Mouse (Mus musculus): ENCODE measurements around the gene Spg21. TPM values are rescaled to one million over a fixed set of nuclear protein-coding genes. Genes with fewer than 3 reads are reported as not detected.

Gene Spg21
- polyA plus RNA-seq, 1 experiment from 2014 or later = 112 TPM

GRCm38 (mm10) chr9:65492351-65492750 lies 31.6 kb downstream of the Spg21 start:
- Histone ChIP-seq H3K27me3 (replicated peaks; ENCODE audit: low read depth, poor library complexity, severe bottlenecking) (no peaks in the 10 kb centered on the region), H3K4me3 (no peak overlapping the region), H3K36me3 (replicated peaks) (peaks cover 22% of the 10 kb centered on the region), H3K9me3 (no peaks in the 10 kb centered on the region), H3K27ac (replicated peaks) (no peak overlapping the region), H3K4me1 (no peaks in the 10 kb centered on the region)
- no peak for DNase-seq (ENCODE audit: low spot score)
- 92% methylated on average over 2 of the region's 2 CpGs for WGBS

GRCm38 (mm10) chr9:65492851-65493250 lies 32.1 kb downstream of the Spg21 start:
- Histone ChIP-seq H3K36me3 (replicated peaks) (peaks cover 17% of the 10 kb centered on the region), H3K9me3 (no peaks in the 10 kb centered on the region), H3K27ac (replicated peaks) (no peak overlapping the region), H3K4me1 (no peaks in the 10 kb centered on the region), H3K4me3 (no peak overlapping the region), H3K27me3 (replicated peaks; ENCODE audit: low read depth, poor library complexity, severe bottlenecking) (no peaks in the 10 kb centered on the region)
- DNase-seq (ENCODE audit: low spot score) = no peak
- WGBS = 93% methylated on average over 4 of the region's 4 CpGs

- Histone ChIP-seq H3K27ac (replicated peaks) (no peak overlapping the region), H3K4me1 (peaks cover 12% of the 10 kb centered on the region), H3K4me3 (no peak overlapping the region), H3K36me3 (replicated peaks) (no peaks in the 10 kb centered on the region), H3K27me3 (replicated peaks; ENCODE audit: low read depth, poor library complexity, severe bottlenecking) (no peaks in the 10 kb centered on the region), H3K9me3 (no peaks in the 10 kb centered on the region)
- 61% methylated on average over 8 of the region's 8 CpGs for WGBS
- DNase-seq (ENCODE audit: low spot score) = peak; percentile 49
Measured at GRCm38 (mm10) chr9:65502146-65502545, 41.4 kb downstream of the Spg21 start.

GRCm38 (mm10) chr9:65502721-65503505 lies 42.2 kb downstream of the Spg21 start:
- Histone ChIP-seq H3K4me1 (peaks cover 12% of the 10 kb centered on the region), H3K27me3 (replicated peaks; ENCODE audit: low read depth, poor library complexity, severe bottlenecking) (no peaks in the 10 kb centered on the region), H3K9me3 (no peaks in the 10 kb centered on the region), H3K27ac (replicated peaks) (no peak overlapping the region), H3K36me3 (replicated peaks) (no peaks in the 10 kb centered on the region), H3K4me3 (no peak overlapping the region)
- DNase-seq (ENCODE audit: low spot score) = peak; percentile 43
- WGBS = 82% methylated on average over 21 of the region's 21 CpGs

GRCm38 (mm10) chr9:65508449-65508848 lies 47.7 kb downstream of the Spg21 start:
- Histone ChIP-seq H3K9me3 (no peaks in the 10 kb centered on the region), H3K4me1 (peaks cover 15% of the 10 kb centered on the region; the same call in 1 of the 2 replicates), H3K4me3 (no peak overlapping the region), H3K36me3 (replicated peaks) (no peaks in the 10 kb centered on the region), H3K27ac (replicated peaks) (no peak overlapping the region), H3K27me3 (replicated peaks; ENCODE audit: low read depth, poor library complexity, severe bottlenecking) (no peaks in the 10 kb centered on the region)
- 79% methylated on average over 7 of the region's 7 CpGs for WGBS
- no peak for DNase-seq (ENCODE audit: low spot score)

- H3K36me3 ChIP-seq (replicated peaks) = no peaks in the 10 kb centered on the region
- no peak overlapping the region for H3K27ac ChIP-seq (replicated peaks)
- no peaks in the 10 kb centered on the region for H3K9me3 ChIP-seq
- peaks cover 25% of the 10 kb centered on the region for H3K4me1 ChIP-seq
- 86% methylated on average over 3 of the region's 3 CpGs for WGBS
- H3K4me3 ChIP-seq = no peak overlapping the region
- no peak for DNase-seq (ENCODE audit: low spot score)
- no peaks in the 10 kb centered on the region for H3K27me3 ChIP-seq (replicated peaks; ENCODE audit: low read depth, poor library complexity, severe bottlenecking)
Measured at GRCm38 (mm10) chr9:65512520-65512919, 51.8 kb downstream of the Spg21 start.

GRCm38 (mm10) chr9:65514431-65514830 lies 53.7 kb downstream of the Spg21 start:
- 68% methylated on average over 8 of the region's 8 CpGs for WGBS
- Histone ChIP-seq H3K27ac (replicated peaks) (0 out of 2 replicates have a peak overlapping the region, but pooled peaks have one; percentile 5), H3K9me3 (no peaks in the 10 kb centered on the region), H3K4me1 (peaks cover 25% of the 10 kb centered on the region), H3K36me3 (replicated peaks) (no peaks in the 10 kb centered on the region), H3K27me3 (replicated peaks; ENCODE audit: low read depth, poor library complexity, severe bottlenecking) (peaks cover 5% of the 10 kb centered on the region; the same call in 1 of the 2 replicates), H3K4me3 (no peak overlapping the region)
- DNase-seq (ENCODE audit: low spot score) = no peak

- Histone ChIP-seq H3K27me3 (replicated peaks; ENCODE audit: low read depth, poor library complexity, severe bottlenecking) (peaks cover 9% of the 10 kb centered on the region; the same call in 1 of the 2 replicates), H3K4me3 (no peak overlapping the region), H3K36me3 (replicated peaks) (no peaks in the 10 kb centered on the region), H3K4me1 (peaks cover 27% of the 10 kb centered on the region), H3K27ac (replicated peaks) (0 out of 2 replicates have a peak overlapping the region, but pooled peaks have one; percentile 5), H3K9me3 (no peaks in the 10 kb centered on the region)
- no peak for DNase-seq (ENCODE audit: low spot score)
- 66% methylated on average over 3 of the region's 3 CpGs for WGBS
Measured at GRCm38 (mm10) chr9:65514851-65515261, 54.1 kb downstream of the Spg21 start.

GRCm38 (mm10) chr9:65519807-65520504 lies 59.2 kb downstream of the Spg21 start, which contains the start of gene Ankdd1a:
Gene Ankdd1a (minus strand): TSS chr9:65520193.
- DNase-seq (ENCODE audit: low spot score) = peak; percentile 59
- 7% methylated on average over 25 of the region's 25 CpGs for WGBS
- Histone ChIP-seq H3K4me3 (peak within 1 kb of the TSS; percentile 51), H3K27ac (replicated peaks) (peak within 1 kb of the TSS; percentile 20), H3K36me3 (replicated peaks) (no peaks in the 10 kb centered on the region), H3K9me3 (no peaks in the 10 kb centered on the region), H3K4me1 (peaks cover 28% of the 10 kb centered on the region), H3K27me3 (replicated peaks; ENCODE audit: low read depth, poor library complexity, severe bottlenecking) (peaks cover 27% of the 10 kb centered on the region)

- whole genome bisulfite sequencing = 17% methylated on average over 11 of the region's 11 CpGs
- Histone ChIP-seq H3K27ac (replicated peaks) (peak overlapping the region; percentile 20; the same call in 1 of the 2 replicates), H3K36me3 (replicated peaks) (no peaks in the 10 kb centered on the region), H3K4me1 (peaks cover 24% of the 10 kb centered on the region), H3K9me3 (no peaks in the 10 kb centered on the region), H3K27me3 (replicated peaks; ENCODE audit: low read depth, poor library complexity, severe bottlenecking) (peaks cover 27% of the 10 kb centered on the region), H3K4me3 (peak overlapping the region; percentile 51)
- no peak for DNase-seq (ENCODE audit: low spot score)
Measured at GRCm38 (mm10) chr9:65520505-65520876, 59.7 kb downstream of the Spg21 start.

- DNase-seq (ENCODE audit: low spot score) = peak; percentile 85
Measured at GRCm38 (mm10) chr9:65523611-65524364, 63.0 kb downstream of the Spg21 start.

More at GRCm38 (mm10) chr9:65523611-65524364, 63.0 kb downstream of the Spg21 start:
- Histone ChIP-seq H3K27me3 (replicated peaks; ENCODE audit: low read depth, poor library complexity, severe bottlenecking) (peaks cover 27% of the 10 kb centered on the region), H3K9me3 (no peaks in the 10 kb centered on the region), H3K4me3 (no peak overlapping the region), H3K36me3 (replicated peaks) (no peaks in the 10 kb centered on the region), H3K4me1 (peaks cover 26% of the 10 kb centered on the region), H3K27ac (replicated peaks) (peak overlapping the region; percentile 10; the same call in 1 of the 2 replicates)
- 23% methylated on average over 14 of the region's 14 CpGs for WGBS

All from embryonic facial prominence, embryonic 10.5 days (tissue).